Mouse (Mus musculus) bone marrow, adult 2 months (tissue): ENCODE measurements around the gene Kctd15.

Experiments used
- CTCF ChIP-seq: fragments of 200-500 bp; IDR thresholded peaks from 2 replicates; pipeline ENCODE4 v1.5.1; 2011; ENCODE audit warnings: low read length, control low read depth; ENCODE audit not compliant: control insufficient read depth, insufficient read depth
- POLR2A ChIP-seq: fragments of 200-500 bp; IDR thresholded peaks from 2 replicates; pipeline ENCODE4 v1.6.1; 2011; ENCODE audit warnings: low read depth, mild to moderate bottlenecking, control low read depth, low read length, borderline replicate concordance; ENCODE audit not compliant: control insufficient read depth

DNA sequence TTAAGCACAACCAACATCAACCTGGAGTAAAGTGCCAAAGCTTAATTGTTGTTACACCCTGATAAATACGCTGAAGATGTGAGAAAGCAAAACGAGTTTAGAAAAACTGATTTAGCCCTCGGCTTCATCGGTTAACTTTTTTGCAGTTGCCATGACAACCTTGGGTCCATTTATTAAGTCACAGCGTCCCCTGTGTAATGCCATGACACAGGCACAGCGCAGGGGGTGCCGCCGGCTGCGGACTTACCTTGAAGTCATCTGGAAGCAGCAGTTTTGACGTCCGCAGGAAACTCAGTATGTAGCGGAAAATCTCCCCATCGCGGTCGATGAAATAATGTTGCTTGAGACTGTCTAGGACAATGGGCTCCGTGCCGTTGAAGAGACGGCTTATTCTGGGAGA lies 11.9 kb downstream of the Kctd15 start:
- TF ChIP-seq POLR2A (no peak), CTCF (no peak)
